Mouse (Mus musculus) limb, embryonic 14.5 days (tissue): ENCODE results near the gene Sec22b. TPM values are rescaled to one million over a fixed set of nuclear protein-coding genes. Genes with fewer than 3 reads are reported as not detected.

Experiments used
- ATAC-seq: fragments of 200-750 bp; cut with Nextera tagmentation; 2 replicates; pipeline ENCODE4 v1.8.0; 2017; ENCODE audit warnings: low read depth, moderate number of reproducible peaks, moderate TSS enrichment; ENCODE audit not compliant: low FRiP score
- DNase-seq: peaks from one replicate; pipeline ENCODE4 v3.0.0-alpha.2; 2015; ENCODE audit warnings: low spot score
- H3K27ac ChIP-seq: fragments of 300-500 bp; sonication (generic); replicated peaks from 2 replicates; pipeline ENCODE4 v1.5.1; 2014; ENCODE audit warnings: low read depth, mild to moderate bottlenecking, low read length, moderate library complexity, mixed read lengths
- H3K27me3 ChIP-seq: fragments of 300-500 bp; sonication (generic); 2 replicates; pipeline ENCODE4 v1.6.1; 2014; ENCODE audit warnings: low read length, mixed read lengths; ENCODE audit not compliant: control insufficient read depth, insufficient read depth
- H3K36me3 ChIP-seq: fragments of 300-500 bp; sonication (generic); 2 replicates; pipeline ENCODE4 v1.6.1; 2014; ENCODE audit warnings: mild to moderate bottlenecking, low read length, moderate library complexity, mixed read lengths; ENCODE audit not compliant: control insufficient read depth, insufficient read depth
- H3K4me1 ChIP-seq: fragments of 300-500 bp; sonication (generic); 2 replicates; pipeline ENCODE4 v1.6.1; 2014; ENCODE audit warnings: antibody characterized with exemption, low read length, mixed read lengths; ENCODE audit not compliant: control insufficient read depth, insufficient read depth
- H3K4me2 ChIP-seq: fragments of 300-500 bp; sonication (generic); replicated peaks from 2 replicates; pipeline ENCODE4 v1.6.1; 2014; ENCODE audit warnings: low read depth, mild to moderate bottlenecking, low read length, moderate library complexity; ENCODE audit not compliant: severe bottlenecking
- H3K4me3 ChIP-seq: fragments of 300-500 bp; sonication (generic); replicated peaks from 2 replicates; pipeline ENCODE4 v1.5.1; 2014; ENCODE audit warnings: low read length
- H3K9ac ChIP-seq: fragments of 300-500 bp; sonication (generic); 2 replicates; pipeline ENCODE4 v1.6.1; 2014; ENCODE audit warnings: mild to moderate bottlenecking, low read depth, low read length, moderate library complexity; ENCODE audit not compliant: severe bottlenecking
- H3K9me3 ChIP-seq: fragments of 300-500 bp; sonication (generic); 2 replicates; pipeline ENCODE4 v1.6.1; 2016; ENCODE audit warnings: low read length; ENCODE audit not compliant: control insufficient read depth
- POLR2A ChIP-seq: fragments of 200-500 bp; IDR thresholded peaks from 2 replicates; pipeline ENCODE4 v1.8.0; 2012; ENCODE audit warnings: inconsistent platforms, mild to moderate bottlenecking, moderate library complexity, borderline replicate concordance; ENCODE audit not compliant: insufficient read depth, insufficient read length; ENCODE audit errors: extremely low read depth
- WGBS: fragments of 180-500 bp; shearing (Covaris S2); extraction: QIAGEN DNeasy Blood & Tissue Kit; methylation state at CpG from one replicate; pipeline ENCODE4 v1.1.7; 2014; 5-methylcytosine and 5-hydroxymethylcytosine counted together
- polyA plus RNA-seq, 2 experiments: library from polyadenylated mRNA; depleted of rRNA in 1 of 2; stranded (reverse) in 1 of 2; unstranded in 1 of 2; fragments of >200 nt; fragmentation: Nextera tagmentation in 1 of 2; extraction: Ambion mirVana in 1 of 2; gene quantifications; 2 replicates each; pipeline versions ENCODE4 v1.2.1 to v1.2.3; 2012 to 2014

The Sec22b gene
- polyA plus RNA-seq, 2 experiments = 110 to 194 TPM

DNA sequence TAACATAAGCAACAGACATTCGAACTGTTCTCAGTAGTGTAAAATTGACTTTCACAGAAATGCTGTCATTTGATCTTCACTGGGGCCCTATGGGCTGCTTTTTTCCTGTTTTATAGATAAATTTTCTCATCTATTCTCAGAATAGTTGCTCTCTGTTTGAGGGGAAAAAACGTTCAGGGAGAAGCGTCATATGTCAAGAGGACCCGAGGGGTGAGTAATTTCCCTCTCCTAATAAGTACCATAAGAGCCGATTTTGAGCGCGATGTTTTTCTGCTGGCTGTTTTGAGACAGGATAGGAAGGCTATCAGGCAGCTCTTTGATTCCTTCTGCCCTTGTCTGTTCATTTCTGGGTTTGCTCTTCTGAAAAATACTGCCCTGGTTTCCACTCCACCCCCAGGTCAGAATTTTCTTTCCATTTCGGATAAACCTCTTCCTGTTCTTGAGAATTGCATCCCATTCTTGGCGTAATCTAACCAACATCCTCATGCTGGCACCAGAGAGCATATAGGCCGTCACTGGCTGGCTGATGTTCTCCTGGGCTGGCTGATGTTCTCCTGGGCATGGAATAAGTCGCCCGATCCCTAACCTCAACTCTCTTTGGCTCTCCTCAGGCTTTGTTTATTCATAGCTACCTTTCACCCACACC lies 29.3 kb downstream of the Sec22b start:
- WGBS = 37% methylated on average over 12 of the region's 12 CpGs
- ATAC-seq (peak; percentile 21; the same call in 1 of the 2 replicates), DNase-seq (no peak)
- H3K27me3 ChIP-seq = no peaks in the 10 kb centered on the region
- H3K4me3 ChIP-seq = no peak overlapping the region
- peaks cover 40% of the 10 kb centered on the region for H3K4me1 ChIP-seq
- 0 out of 2 replicates have a peak, but pooled peaks cover 3% of the 10 kb centered on the region for H3K36me3 ChIP-seq
- H3K4me2 ChIP-seq = no peak overlapping the region
- no peak for TF ChIP-seq POLR2A
- H3K9me3 ChIP-seq = no peaks in the 10 kb centered on the region
- no peak overlapping the region for H3K27ac ChIP-seq
- no peak overlapping the region for H3K9ac ChIP-seq

DNA sequence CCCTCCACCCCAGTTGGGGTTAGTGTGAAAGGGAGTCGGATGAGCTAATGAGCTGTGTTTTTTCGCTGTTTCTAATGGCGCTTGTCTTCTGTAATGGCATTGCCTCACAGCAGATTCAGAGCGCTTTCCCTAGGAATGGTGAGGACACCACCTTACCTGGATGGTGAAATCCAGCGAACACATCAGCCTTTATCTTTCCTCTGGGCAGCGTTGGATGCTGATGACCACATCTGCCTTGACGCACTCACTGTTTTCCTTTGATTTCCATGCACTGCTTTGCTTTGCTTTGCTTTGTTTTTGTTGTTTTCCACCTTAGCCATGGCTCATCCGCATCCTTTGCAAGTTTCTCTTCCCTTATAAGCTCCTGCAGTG lies 29.8 kb downstream of the Sec22b start:
- H3K36me3 ChIP-seq = 0 out of 2 replicates have a peak, but pooled peaks cover 3% of the 10 kb centered on the region
- WGBS = 75% methylated on average over 8 of the region's 8 CpGs
- no peak overlapping the region for H3K9ac ChIP-seq
- no peak overlapping the region for H3K4me3 ChIP-seq
- TF ChIP-seq POLR2A = no peak
- no peak for ATAC-seq
- H3K4me2 ChIP-seq = no peak overlapping the region
- H3K9me3 ChIP-seq = no peaks in the 10 kb centered on the region
- no peak for DNase-seq
- peaks cover 40% of the 10 kb centered on the region for H3K4me1 ChIP-seq
- H3K27ac ChIP-seq = no peak overlapping the region
- no peaks in the 10 kb centered on the region for H3K27me3 ChIP-seq

DNA sequence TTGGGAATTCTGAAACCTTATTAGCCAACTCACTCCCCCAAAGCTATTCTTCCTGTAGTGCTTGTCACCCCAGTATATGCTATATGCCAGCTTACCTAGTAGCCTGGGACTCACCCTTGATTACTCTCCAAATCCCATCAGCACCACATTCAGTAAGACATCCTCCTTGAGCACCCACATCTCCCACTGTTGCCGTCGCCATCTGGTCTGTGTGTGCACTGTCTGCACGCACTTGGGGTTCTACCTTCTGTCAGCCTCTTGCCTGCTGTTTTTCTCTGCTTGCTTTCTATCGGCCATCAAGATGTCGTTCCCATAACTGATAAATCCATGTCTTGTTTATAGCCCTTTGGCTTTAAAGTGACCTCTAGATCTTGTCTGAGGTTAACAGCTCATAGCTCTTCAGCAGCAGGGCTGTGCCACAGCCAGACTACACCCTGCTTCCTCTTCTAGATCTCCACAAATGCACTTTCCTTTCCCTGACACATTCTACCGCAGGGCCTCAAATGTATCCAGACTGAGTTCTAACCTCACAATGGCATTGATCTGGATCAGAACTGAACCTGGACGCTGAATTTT lies 30.4 kb downstream of the Sec22b start:
- Histone ChIP-seq H3K9ac (no peak overlapping the region; the same call in 1 of the 2 replicates), H3K27me3 (no peaks in the 10 kb centered on the region), H3K4me3 (no peak overlapping the region), H3K9me3 (no peaks in the 10 kb centered on the region), H3K4me1 (peaks cover 40% of the 10 kb centered on the region), H3K27ac (no peak overlapping the region), H3K4me2 (no peak overlapping the region; the same call in 1 of the 2 replicates), H3K36me3 (0 out of 2 replicates have a peak, but pooled peaks cover 3% of the 10 kb centered on the region)
- no peak for DNase-seq
- no peak for ATAC-seq
- no peak for TF ChIP-seq POLR2A
- WGBS = 64% methylated on average over 7 of the region's 7 CpGs

DNA sequence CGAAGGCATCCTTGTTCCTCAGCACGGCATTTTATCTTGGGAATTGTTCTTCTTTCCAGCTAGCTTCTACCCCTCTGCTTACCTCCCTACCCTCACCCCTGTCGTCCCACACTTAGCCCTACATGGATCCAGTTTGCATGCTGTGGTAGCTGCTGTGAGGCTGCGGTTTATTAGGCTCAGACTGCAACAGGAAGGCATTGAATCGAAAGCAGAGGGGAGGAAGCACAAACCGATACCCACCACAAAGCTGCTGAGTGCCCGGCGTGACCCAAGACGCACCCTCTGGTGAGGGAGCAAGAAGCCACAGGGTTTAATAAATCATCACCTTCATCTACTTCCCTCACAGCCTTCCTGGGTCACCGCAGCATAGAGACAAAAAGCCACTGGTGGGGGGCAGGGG lies 31.1 kb downstream of the Sec22b start:
- peak overlapping the region; percentile 37 for H3K4me2 ChIP-seq
- no peak overlapping the region for H3K27ac ChIP-seq
- H3K9me3 ChIP-seq = no peaks in the 10 kb centered on the region
- DNase-seq (no peak), ATAC-seq (no peak)
- no peak for TF ChIP-seq POLR2A
- WGBS = 8% methylated on average over 10 of the region's 10 CpGs
- H3K9ac ChIP-seq = peak overlapping the region; percentile 3; the same call in 1 of the 2 replicates
- no peaks in the 10 kb centered on the region for H3K36me3 ChIP-seq
- no peak overlapping the region for H3K4me3 ChIP-seq
- H3K4me1 ChIP-seq = peaks cover 40% of the 10 kb centered on the region
- H3K27me3 ChIP-seq = no peaks in the 10 kb centered on the region

DNA sequence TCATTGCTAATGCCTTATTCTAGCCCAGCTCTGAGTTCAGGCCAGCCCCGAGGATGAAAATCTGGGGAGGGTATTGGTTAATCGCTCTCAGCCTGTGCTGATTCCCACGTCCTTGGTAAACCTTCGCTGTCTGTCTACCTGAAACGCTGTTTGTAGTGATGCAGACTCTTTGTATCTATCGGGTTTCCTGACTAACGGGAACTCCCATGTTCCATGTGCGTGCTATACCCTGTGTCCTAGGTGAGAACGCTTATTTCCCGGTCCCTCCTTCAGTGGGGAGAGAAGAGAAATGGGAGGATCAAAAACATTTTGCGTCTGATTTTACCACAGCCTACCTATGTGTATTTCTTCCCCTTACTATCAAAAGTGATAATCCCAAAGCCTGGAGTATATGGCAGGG lies 31.8 kb downstream of the Sec22b start:
- Histone ChIP-seq H3K9me3 (no peaks in the 10 kb centered on the region), H3K4me3 (no peak overlapping the region), H3K27ac (no peak overlapping the region), H3K36me3 (no peaks in the 10 kb centered on the region), H3K9ac (no peak overlapping the region), H3K27me3 (no peaks in the 10 kb centered on the region), H3K4me2 (0 out of 2 replicates have a peak overlapping the region, but pooled peaks have one; percentile 37), H3K4me1 (peaks cover 40% of the 10 kb centered on the region)
- TF ChIP-seq POLR2A = no peak
- WGBS = 35% methylated on average over 11 of the region's 11 CpGs
- ATAC-seq = no peak
- no peak for DNase-seq
